Mouse (Mus musculus) forebrain, embryonic 15.5 days (tissue): Measurements from ENCODE around the gene Kiss1r. TPM values are rescaled to one million over a fixed set of nuclear protein-coding genes. Genes with fewer than 3 reads are reported as not detected.

ENCODE experiments used
- ATAC-seq: fragments of 200-750 bp; cut with Nextera tagmentation; replicated peaks from 2 replicates; pipeline ENCODE4 v1.8.0; 2017; ENCODE audit warnings: mild to moderate bottlenecking, moderate TSS enrichment, moderate library complexity
- H3K27ac ChIP-seq: fragments of 300-500 bp; sonication (generic); replicated peaks from 2 replicates; pipeline ENCODE4 v1.5.1; 2015; ENCODE audit warnings: mild to moderate bottlenecking, inconsistent platforms
- H3K27me3 ChIP-seq: fragments of 300-500 bp; sonication (generic); 2 replicates; pipeline ENCODE4 v1.6.1; 2015; ENCODE audit warnings: inconsistent platforms
- H3K36me3 ChIP-seq: fragments of 300-500 bp; sonication (generic); 2 replicates; pipeline ENCODE4 v1.6.1; 2015; ENCODE audit warnings: mild to moderate bottlenecking, inconsistent platforms
- H3K4me1 ChIP-seq: fragments of 300-500 bp; sonication (generic); 2 replicates; pipeline ENCODE4 v1.6.1; 2015; ENCODE audit warnings: inconsistent platforms
- H3K4me2 ChIP-seq: fragments of 300-500 bp; sonication (generic); replicated peaks from 2 replicates; pipeline ENCODE4 v1.6.1; 2015; ENCODE audit warnings: mild to moderate bottlenecking, inconsistent platforms
- H3K4me3 ChIP-seq: fragments of 300-500 bp; sonication (generic); 2 replicates; pipeline ENCODE4 v1.5.1; 2015; ENCODE audit warnings: mild to moderate bottlenecking, inconsistent platforms
- H3K9ac ChIP-seq: fragments of 300-500 bp; sonication (generic); replicated peaks from 2 replicates; pipeline ENCODE4 v1.6.1; 2015; ENCODE audit warnings: mild to moderate bottlenecking, inconsistent platforms
- H3K9me3 ChIP-seq: fragments of 300-500 bp; sonication (generic); 2 replicates; pipeline ENCODE4 v1.6.1; 2016; ENCODE audit warnings: inconsistent platforms
- WGBS: fragments of 180-500 bp; shearing (Covaris S2); methylation state at CpG from one replicate; pipeline ENCODE4 v1.1.7; 2015; ENCODE audit warnings: mixed read lengths; 5-methylcytosine and 5-hydroxymethylcytosine counted together
- polyA plus RNA-seq: library from polyadenylated mRNA; unstranded; fragments of >200 nt; fragmentation: Nextera tagmentation; extraction: Ambion mirVana; gene quantifications from 2 replicates; pipeline ENCODE4 v1.2.1, GENCODE M21; 2015

The Kiss1r gene
- 2.2 and 2.7 TPM in 2 replicates for polyA plus RNA-seq

DNA sequence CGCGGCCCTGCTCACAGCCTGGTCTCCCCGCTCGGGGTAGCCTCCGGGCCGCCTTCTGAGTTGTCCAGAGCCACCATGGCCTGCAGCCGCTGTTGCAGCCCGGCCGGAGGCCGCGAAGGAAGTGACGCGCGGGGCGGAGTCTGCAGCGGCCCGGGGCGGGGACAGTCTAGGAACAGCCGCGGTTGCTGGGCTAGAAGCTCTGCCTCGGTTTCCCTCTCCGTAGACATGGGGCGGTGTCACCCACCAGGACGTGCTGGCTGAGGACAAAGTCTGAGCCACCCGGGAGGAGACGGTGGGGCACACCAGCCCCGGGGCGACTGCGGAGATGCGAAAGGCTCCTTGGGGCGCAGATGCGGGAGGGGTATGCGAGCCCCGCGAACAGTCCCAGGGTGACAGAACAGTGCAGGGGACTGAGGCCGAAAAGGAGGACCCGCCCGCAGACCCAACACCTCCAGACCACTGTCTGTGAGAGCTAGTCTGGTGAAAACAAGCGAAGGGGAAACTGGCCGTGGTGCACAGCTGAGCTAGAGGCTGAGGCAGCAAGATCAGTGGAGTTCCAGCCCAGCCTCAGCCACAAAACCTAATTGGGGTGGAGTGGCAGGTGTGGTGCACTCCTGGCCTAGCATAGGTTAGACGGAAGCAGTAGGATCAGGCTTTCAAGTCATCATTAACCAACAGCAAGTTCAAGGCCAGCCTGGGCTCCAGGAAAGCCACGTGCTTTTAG, at the start of gene Kiss1r:
Kiss1r (plus strand) TSS at position 164 of the 724 bp plus-strand sequence.
- Histone ChIP-seq H3K36me3 (peaks cover under 1% of the 10 kb centered on the region; the same call in 1 of the 2 replicates), H3K4me3 (peak within 1 kb of the TSS; percentile 92), H3K4me2 (peak within 1 kb of the TSS; percentile 91), H3K27ac (peak within 1 kb of the TSS; percentile 83), H3K9me3 (no peaks in the 10 kb centered on the region), H3K9ac (peak within 1 kb of the TSS; percentile 99), H3K4me1 (peaks cover 48% of the 10 kb centered on the region), H3K27me3 (peaks cover 47% of the 10 kb centered on the region)
- 1% methylated on average over 42 of the region's 42 CpGs for WGBS
- peak; percentile 87 for ATAC-seq

DNA sequence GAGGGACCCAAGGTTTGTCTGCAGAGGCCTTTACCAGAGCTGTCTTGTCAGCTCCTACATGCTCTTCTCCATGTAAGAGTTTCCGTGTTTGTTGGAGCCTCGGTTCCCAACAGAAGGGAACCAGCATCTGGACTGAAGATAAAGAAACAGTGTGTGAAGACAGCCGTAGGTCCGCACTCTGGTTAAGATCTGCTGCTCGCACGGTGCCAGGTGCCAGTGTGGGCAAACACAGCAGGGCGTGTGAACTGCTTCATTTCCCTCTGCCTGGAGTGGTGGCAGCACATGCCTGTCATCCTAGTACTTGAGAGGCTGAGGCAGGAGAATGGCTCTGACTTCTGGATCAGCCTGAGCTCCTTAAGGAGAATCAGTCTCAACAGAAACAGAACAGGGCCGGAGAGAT, 44.9 kb upstream of the Kiss1r start:
- Histone ChIP-seq H3K36me3 (peaks cover 30% of the 10 kb centered on the region), H3K9ac (no peak overlapping the region), H3K4me2 (peak overlapping the region; percentile 69), H3K4me1 (peaks cover 63% of the 10 kb centered on the region), H3K27me3 (no peaks in the 10 kb centered on the region), H3K27ac (peak overlapping the region; percentile 20; the same call in 1 of the 2 replicates), H3K9me3 (no peaks in the 10 kb centered on the region), H3K4me3 (peak overlapping the region; percentile 87)
- no peak for ATAC-seq
- 68% methylated on average over 8 of the region's 8 CpGs for WGBS

DNA sequence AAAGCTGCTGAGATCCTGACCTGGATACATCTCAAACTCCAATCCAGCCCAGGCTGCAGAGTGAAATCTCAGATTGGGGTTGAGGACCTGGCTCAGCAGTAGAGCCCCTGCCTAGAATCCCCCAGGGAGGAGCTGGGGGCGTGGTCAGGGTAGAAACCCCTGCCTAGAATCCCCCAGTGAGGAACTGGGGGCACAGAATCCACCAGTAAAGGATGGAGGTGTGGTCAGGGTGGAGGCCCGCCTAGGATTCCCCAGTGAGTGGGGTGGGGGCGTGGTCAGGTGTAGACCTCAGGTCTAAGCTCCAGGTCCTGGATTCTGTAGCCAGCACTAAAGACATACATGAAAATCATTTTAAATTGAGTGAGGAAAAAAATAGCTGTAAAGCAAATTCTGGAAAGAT, 43.9 kb upstream of the Kiss1r start:
- no peak for ATAC-seq
- H3K4me3 ChIP-seq = peak overlapping the region; percentile 87

DNA sequence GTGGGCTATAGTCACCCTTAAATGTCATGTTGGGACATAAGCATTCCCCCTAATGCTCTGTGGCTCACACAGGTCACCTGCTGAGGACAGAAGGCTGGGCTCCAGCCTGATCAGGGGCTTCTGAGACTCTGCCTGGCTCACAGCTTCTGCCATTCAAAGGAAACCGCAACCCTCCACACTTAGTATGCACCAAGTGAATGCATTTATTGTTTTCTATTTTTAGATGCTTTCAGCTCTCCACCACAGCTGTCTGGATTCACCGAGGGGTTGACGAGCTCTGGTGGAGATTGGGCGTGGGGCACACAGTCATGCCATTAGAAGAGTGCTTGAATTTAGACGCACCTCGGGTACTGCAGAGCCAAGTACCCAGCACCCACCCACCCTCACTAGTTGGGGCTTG, 43.5 kb upstream of the Kiss1r start:
- H3K4me3 ChIP-seq = peak overlapping the region; percentile 87
- H3K4me2 ChIP-seq = peak overlapping the region; percentile 69
- H3K4me1 ChIP-seq = peaks cover 57% of the 10 kb centered on the region
- H3K27me3 ChIP-seq = no peaks in the 10 kb centered on the region
- H3K36me3 ChIP-seq = peaks cover 24% of the 10 kb centered on the region; the same call in 1 of the 2 replicates
- peak overlapping the region; percentile 96 for H3K9ac ChIP-seq
- 0% methylated on average over 6 of the region's 6 CpGs for WGBS
- H3K27ac ChIP-seq = peak overlapping the region; percentile 97
- no peaks in the 10 kb centered on the region for H3K9me3 ChIP-seq
- ATAC-seq = peak; percentile 23

More for the DNA sequence above, 43.9 kb upstream of the Kiss1r start:
- peak overlapping the region; percentile 69 for H3K4me2 ChIP-seq
- peak overlapping the region; percentile 96 for H3K9ac ChIP-seq
- peaks cover 24% of the 10 kb centered on the region; the same call in 1 of the 2 replicates for H3K36me3 ChIP-seq
- no peaks in the 10 kb centered on the region for H3K9me3 ChIP-seq
- no peaks in the 10 kb centered on the region for H3K27me3 ChIP-seq
- 46% methylated on average over 3 of the region's 3 CpGs for WGBS
- H3K27ac ChIP-seq = peak overlapping the region; percentile 97
- peaks cover 59% of the 10 kb centered on the region for H3K4me1 ChIP-seq

DNA sequence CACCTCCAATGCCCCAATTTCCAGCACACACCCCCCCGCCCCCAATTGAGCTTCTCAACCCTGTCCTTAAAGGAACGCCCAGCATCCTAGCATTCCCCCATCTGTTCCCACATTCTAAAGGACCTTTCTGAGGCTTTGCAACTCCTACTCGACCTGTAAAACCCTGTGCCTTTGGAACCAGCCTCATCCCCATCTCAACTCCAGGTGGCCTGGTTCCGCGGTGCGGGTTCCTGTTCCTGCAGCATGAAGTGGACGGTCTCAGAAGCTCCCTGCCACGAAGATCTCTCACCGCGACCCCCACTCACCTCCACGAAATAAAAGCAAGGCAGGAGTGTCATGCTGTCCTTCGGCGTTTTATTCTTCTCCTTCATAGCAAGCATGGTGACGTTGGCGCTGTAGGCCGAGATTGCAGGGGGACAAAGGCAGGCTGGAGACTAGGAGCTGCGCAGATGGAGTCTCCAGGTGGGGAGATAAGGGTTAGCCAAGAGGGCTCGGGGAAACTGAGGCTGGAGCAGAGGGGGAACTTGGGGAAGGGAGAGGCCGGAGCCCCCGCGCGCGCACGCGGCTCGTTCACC, 43.0 kb upstream of the Kiss1r start:
- H3K27ac ChIP-seq = peak overlapping the region; percentile 97
- peak overlapping the region; percentile 96 for H3K9ac ChIP-seq
- H3K9me3 ChIP-seq = no peaks in the 10 kb centered on the region
- H3K4me1 ChIP-seq = peaks cover 54% of the 10 kb centered on the region
- peaks cover 24% of the 10 kb centered on the region; the same call in 1 of the 2 replicates for H3K36me3 ChIP-seq
- H3K4me3 ChIP-seq = peak overlapping the region; percentile 87
- peak overlapping the region; percentile 69 for H3K4me2 ChIP-seq
- ATAC-seq = peak; percentile 51
- no peaks in the 10 kb centered on the region for H3K27me3 ChIP-seq
- 1% methylated on average over 26 of the region's 26 CpGs for WGBS

DNA sequence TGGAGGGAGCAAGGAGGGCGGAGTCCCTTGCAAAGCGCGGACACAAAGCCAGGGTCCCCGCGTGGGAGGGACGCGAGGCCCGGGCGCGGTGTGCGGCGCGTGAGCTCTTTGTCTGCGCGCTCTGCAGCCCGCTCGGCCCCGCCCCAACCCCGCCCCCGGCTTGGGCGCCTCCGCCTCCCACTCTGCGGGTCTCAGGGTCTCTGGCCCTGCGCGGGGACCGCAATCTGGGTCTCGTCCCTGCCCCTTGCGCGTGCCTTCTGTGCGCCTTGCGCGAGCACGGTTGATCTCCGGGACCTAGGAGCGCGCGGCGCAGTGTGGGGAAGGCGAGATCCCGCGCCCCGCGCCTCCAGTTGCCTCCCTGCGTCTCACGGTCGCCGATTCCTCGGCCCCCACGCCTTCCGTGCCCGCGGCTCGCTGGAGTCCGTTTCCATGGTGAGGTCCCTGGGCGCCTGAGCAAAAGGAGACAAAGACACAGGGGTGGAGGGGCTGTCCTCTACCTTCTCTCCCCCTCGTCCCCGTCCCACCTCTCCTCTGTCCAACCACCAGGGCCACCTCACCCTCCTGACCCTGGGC, 42.4 kb upstream of the Kiss1r start, which contains the start of the genes Prtn3 and Plppr3:
Prtn3 (plus strand) TSS at position 187 of the 573 bp plus-strand sequence.
Plppr3 (minus strand) TSS at position 345 of the 573 bp plus-strand sequence.
- no peaks in the 10 kb centered on the region for H3K27me3 ChIP-seq
- peak within 1 kb of the TSS; percentile 97 for H3K27ac ChIP-seq
- no peaks in the 10 kb centered on the region for H3K9me3 ChIP-seq
- H3K4me1 ChIP-seq = peaks cover 48% of the 10 kb centered on the region
- ATAC-seq = peak; percentile 92
- peak within 1 kb of the TSS; percentile 87 for H3K4me3 ChIP-seq
- WGBS = under 1% methylated on average over 55 of the region's 57 CpGs
- peaks cover 19% of the 10 kb centered on the region; the same call in 1 of the 2 replicates for H3K36me3 ChIP-seq
- H3K9ac ChIP-seq = peak within 1 kb of the TSS; percentile 96
- peak within 1 kb of the TSS; percentile 69 for H3K4me2 ChIP-seq

DNA sequence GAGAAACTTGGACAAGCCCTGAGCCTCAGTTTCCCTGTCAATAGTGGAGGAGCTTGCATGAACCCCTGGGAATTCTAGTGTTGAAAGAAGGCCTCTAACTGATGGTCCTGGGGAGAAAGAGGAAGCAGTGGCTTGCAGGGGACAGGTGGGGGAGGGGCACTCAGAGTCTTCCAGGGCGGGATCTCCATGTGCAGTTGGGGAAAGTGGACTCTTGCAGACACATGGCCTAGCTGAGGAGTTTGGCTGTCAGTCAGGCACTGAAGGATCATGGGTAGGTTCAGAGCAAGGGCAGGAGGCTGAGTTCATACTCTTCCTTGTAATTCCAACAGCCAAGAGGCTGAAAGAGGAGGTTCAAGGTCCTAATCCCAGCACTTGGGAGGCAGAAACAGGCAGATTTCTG, 39.6 kb upstream of the Kiss1r start:
- Histone ChIP-seq H3K4me3 (no peak overlapping the region), H3K4me1 (peaks cover 27% of the 10 kb centered on the region), H3K36me3 (no peaks in the 10 kb centered on the region), H3K27ac (no peak overlapping the region), H3K9ac (no peak overlapping the region), H3K27me3 (peaks cover 9% of the 10 kb centered on the region; the same call in 1 of the 2 replicates), H3K9me3 (no peaks in the 10 kb centered on the region), H3K4me2 (no peak overlapping the region)
- 62% methylated on average over 1 of the region's 1 CpGs for WGBS
- ATAC-seq = no peak

DNA sequence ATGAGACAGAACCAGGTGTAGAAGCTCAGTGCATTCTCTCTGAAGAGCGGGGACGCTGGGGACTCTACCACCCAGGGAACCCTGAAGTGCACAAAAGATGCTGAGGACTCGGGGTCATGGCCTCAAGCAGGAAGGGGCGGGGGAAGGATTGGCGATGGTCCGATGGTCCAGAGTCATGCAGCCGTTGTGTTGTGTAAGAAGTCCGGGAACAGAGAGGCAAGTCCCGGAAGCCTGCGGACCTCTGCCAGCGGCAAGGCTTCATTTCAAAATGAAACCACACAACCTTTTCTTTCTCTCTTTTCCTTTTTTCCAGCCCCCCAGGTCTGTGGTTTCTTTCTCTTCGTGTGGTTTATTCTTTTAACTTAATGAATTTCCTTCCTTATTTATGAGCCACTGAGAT, 39.0 kb upstream of the Kiss1r start:
- Histone ChIP-seq H3K4me2 (no peak overlapping the region), H3K27ac (no peak overlapping the region), H3K9me3 (no peaks in the 10 kb centered on the region), H3K27me3 (peaks cover 15% of the 10 kb centered on the region), H3K9ac (no peak overlapping the region), H3K4me3 (no peak overlapping the region), H3K4me1 (peaks cover 24% of the 10 kb centered on the region), H3K36me3 (no peaks in the 10 kb centered on the region)
- 51% methylated on average over 12 of the region's 12 CpGs for WGBS
- ATAC-seq = no peak

DNA sequence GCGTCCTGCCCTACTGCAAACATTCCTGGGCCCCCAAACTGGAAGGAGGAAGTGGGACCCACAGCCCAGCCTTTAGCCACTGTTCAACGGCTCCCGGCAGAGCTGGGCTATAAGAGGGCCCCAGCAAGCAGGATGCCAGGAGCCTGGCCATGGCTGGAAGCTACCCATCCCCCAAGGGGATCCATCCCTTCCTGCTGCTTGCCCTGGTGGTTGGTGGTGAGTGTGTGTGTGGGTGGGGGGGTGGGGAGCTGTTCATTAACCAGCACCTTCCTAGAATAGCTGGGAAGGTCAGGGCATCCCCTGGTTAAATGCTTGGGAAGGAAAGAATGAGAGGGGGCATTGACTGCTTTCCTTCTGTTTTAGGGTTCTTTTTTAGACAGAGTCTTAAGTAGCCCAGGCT, 37.2 kb upstream of the Kiss1r start:
- Histone ChIP-seq H3K36me3 (no peaks in the 10 kb centered on the region), H3K9me3 (no peaks in the 10 kb centered on the region), H3K27me3 (peaks cover 17% of the 10 kb centered on the region), H3K4me1 (peaks cover 17% of the 10 kb centered on the region), H3K27ac (no peak overlapping the region), H3K4me2 (no peak overlapping the region), H3K4me3 (no peak overlapping the region), H3K9ac (no peak overlapping the region)
- no peak for ATAC-seq
- WGBS = 41% methylated on average over 3 of the region's 3 CpGs

DNA sequence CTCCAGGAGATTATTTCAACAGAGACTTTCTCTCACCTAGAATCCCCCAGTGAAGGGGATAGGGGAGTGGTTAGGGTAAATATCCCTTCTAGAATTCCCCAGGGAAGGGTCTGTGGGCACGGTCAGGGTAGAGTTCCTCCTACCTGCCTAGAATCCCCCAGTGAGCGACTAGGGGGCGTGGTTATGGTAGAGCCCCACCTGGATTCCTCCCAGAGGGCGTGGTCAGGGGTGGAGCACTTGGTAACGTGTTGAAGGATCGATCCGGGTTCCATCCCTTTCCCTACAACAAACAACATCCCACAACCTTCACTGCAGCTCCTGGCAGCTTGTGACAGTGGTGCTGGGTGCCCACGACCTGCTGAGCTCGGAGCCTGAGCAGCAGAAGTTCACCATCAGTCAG, 36.0 kb upstream of the Kiss1r start:
- ATAC-seq = no peak

DNA sequence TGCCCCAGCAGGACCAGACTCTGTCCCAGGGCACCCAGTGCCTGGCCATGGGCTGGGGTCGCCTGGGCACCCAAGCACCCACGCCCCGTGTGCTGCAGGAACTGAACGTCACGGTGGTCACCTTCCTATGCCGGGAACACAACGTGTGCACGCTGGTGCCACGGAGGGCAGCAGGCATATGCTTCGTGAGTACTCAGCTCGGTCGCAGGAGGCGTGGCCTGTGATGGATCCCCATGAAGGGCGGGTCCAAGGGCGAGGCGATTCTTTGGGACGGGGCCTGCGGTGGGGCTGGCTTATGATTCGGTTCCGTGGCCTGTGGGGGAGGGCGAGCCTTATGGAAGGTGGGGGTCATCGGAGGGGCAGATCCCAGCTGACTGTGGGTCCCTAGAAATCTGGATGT, 34.8 kb upstream of the Kiss1r start:
- Histone ChIP-seq H3K9me3 (no peaks in the 10 kb centered on the region), H3K4me2 (peak overlapping the region; percentile 15; the same call in 1 of the 2 replicates), H3K36me3 (no peaks in the 10 kb centered on the region), H3K27me3 (peaks cover 17% of the 10 kb centered on the region), H3K4me3 (no peak overlapping the region), H3K4me1 (peaks cover 6% of the 10 kb centered on the region), H3K9ac (no peak overlapping the region), H3K27ac (no peak overlapping the region)
- WGBS = 8% methylated on average over 22 of the region's 22 CpGs
- ATAC-seq = no peak

More for the DNA sequence above, 36.0 kb upstream of the Kiss1r start:
- Histone ChIP-seq H3K4me3 (no peak overlapping the region), H3K36me3 (no peaks in the 10 kb centered on the region), H3K9me3 (no peaks in the 10 kb centered on the region), H3K27ac (no peak overlapping the region), H3K4me1 (peaks cover 6% of the 10 kb centered on the region), H3K4me2 (no peak overlapping the region), H3K27me3 (peaks cover 17% of the 10 kb centered on the region), H3K9ac (no peak overlapping the region)
- 17% methylated on average over 9 of the region's 9 CpGs for WGBS
